8 mouse cellular contexts compared by ENCODE assay signal in genomic region chr3:88532299-88532674, GRCm38 (mm10). TPM values are rescaled to one million over a fixed set of nuclear protein-coding genes. Genes with fewer than 3 reads are reported as not detected.
A peak's percentile ranks its signal among the peaks of the same experiment; 100 is the strongest.
DNase-seq lines count a peak whose midpoint lies in the region; ATAC-seq and TF ChIP-seq lines count a peak whose summit lies in the region.

Mex3a (plus strand) TSS chr3:88532395.

- no peak for DNase-seq in heart, postnatal 25 days (ENCODE audit: low spot score)
- no peak for DNase-seq in liver, embryonic 13.5 days
- DNase-seq in spleen, postnatal 10 days (ENCODE audit: low spot score in 2 of 2): no peak
- DNase-seq in frontal cortex, adult 2 months (ENCODE audit: extremely low spot score in 1 of 2, low spot score in 1 of 2): no peak

- no peak for ATAC-seq in heart, embryonic 13.5 days (ENCODE audit: extremely low read depth, insufficient number of reproducible peaks, low FRiP score, low TSS enrichment)
- ATAC-seq in forebrain, embryonic 12.5 days (ENCODE audit: low FRiP score): no peak
- no peak for ATAC-seq in liver, embryonic 13.5 days (ENCODE audit: low read depth)
- no peak for ATAC-seq in monocyte, adult 5-6 weeks (replicated peaks; ENCODE audit: insufficient number of reproducible peaks, low FRiP score, low TSS enrichment, poor library complexity, severe bottlenecking)

- intact Hi-C loops in heart, postnatal 25 days (cut with DNase I): loop anchor here (2.0 kb wide), 1 partner anchor 21 kb away; the partner anchor contains the start of genes Lamtor2 and Ubqln4

- 1% methylated on average over 28 of the region's 31 CpGs for WGBS in heart, embryonic 13.5 days
- under 1% methylated on average over 21 of the region's 31 CpGs for WGBS in forebrain, embryonic 12.5 days
- WGBS in liver, embryonic 13.5 days (ENCODE audit: insufficient replicate concordance): 0% methylated on average over 12 of the region's 31 CpGs

- peak within 1 kb of the TSS; percentile 75 for H3K4me2 ChIP-seq in heart, embryonic 13.5 days
- peak within 1 kb of the TSS; percentile 93 for H3K4me2 ChIP-seq in forebrain, embryonic 12.5 days
- peak within 1 kb of the TSS; percentile 98 for H3K4me2 ChIP-seq in liver, embryonic 13.5 days

- H3K9ac ChIP-seq in heart, embryonic 13.5 days: peak within 1 kb of the TSS; percentile 98
- peak within 1 kb of the TSS; percentile 99 for H3K9ac ChIP-seq in forebrain, embryonic 12.5 days
- H3K9ac ChIP-seq in liver, embryonic 13.5 days: peak within 1 kb of the TSS; percentile 82

- no peak for TF ChIP-seq CTCF in E14TG2a.4 (conservative IDR thresholded peaks at IDR 0.05; ENCODE audit: low read length)

- H3K27me3 ChIP-seq in heart, embryonic 13.5 days (replicated peaks): no peaks in the 10 kb centered on the region
- no peaks in the 10 kb centered on the region for H3K27me3 ChIP-seq in E14TG2a.4 (ENCODE audit: insufficient read depth, low read length)
- no peaks in the 10 kb centered on the region for H3K27me3 ChIP-seq in forebrain, embryonic 12.5 days
- H3K27me3 ChIP-seq in liver, embryonic 13.5 days: peaks cover 16% of the 10 kb centered on the region

- H3K4me3 ChIP-seq in heart, embryonic 13.5 days: peak within 1 kb of the TSS; percentile 93
- peak within 1 kb of the TSS; percentile 92 for H3K4me3 ChIP-seq in E14TG2a.4 (replicated peaks; ENCODE audit: low read length)
- peak within 1 kb of the TSS; percentile 93 for H3K4me3 ChIP-seq in forebrain, embryonic 12.5 days (replicated peaks)
- H3K4me3 ChIP-seq in liver, embryonic 13.5 days (replicated peaks): peak within 1 kb of the TSS; percentile 76

- no peaks in the 10 kb centered on the region for H3K9me3 ChIP-seq in heart, embryonic 13.5 days
- H3K9me3 ChIP-seq in E14TG2a.4 (ENCODE audit: low read length): no peaks in the 10 kb centered on the region
- no peaks in the 10 kb centered on the region for H3K9me3 ChIP-seq in forebrain, embryonic 12.5 days
- no peaks in the 10 kb centered on the region for H3K9me3 ChIP-seq in liver, embryonic 13.5 days (replicated peaks)

- H3K36me3 ChIP-seq in heart, embryonic 13.5 days: peaks cover 18% of the 10 kb centered on the region
- H3K36me3 ChIP-seq in E14TG2a.4 (ENCODE audit: insufficient read depth, low read length): peaks cover 57% of the 10 kb centered on the region
- H3K36me3 ChIP-seq in forebrain, embryonic 12.5 days (replicated peaks): peaks cover 28% of the 10 kb centered on the region
- H3K36me3 ChIP-seq in liver, embryonic 13.5 days: no peaks in the 10 kb centered on the region

- H3K27ac ChIP-seq in heart, embryonic 13.5 days (replicated peaks): peak within 1 kb of the TSS; percentile 96
- H3K27ac ChIP-seq in forebrain, embryonic 12.5 days: peak within 1 kb of the TSS; percentile 99
- peak within 1 kb of the TSS; percentile 77 for H3K27ac ChIP-seq in liver, embryonic 13.5 days

- peaks cover 77% of the 10 kb centered on the region for H3K4me1 ChIP-seq in heart, embryonic 13.5 days
- H3K4me1 ChIP-seq in E14TG2a.4 (replicated peaks; ENCODE audit: low read depth, low read length): peaks cover 76% of the 10 kb centered on the region
- peaks cover 66% of the 10 kb centered on the region for H3K4me1 ChIP-seq in forebrain, embryonic 12.5 days
- H3K4me1 ChIP-seq in liver, embryonic 13.5 days (replicated peaks): peaks cover 90% of the 10 kb centered on the region

RNA-seq across cellular contexts. Expression of gene Mex3a, which starts in this region (rescaled TPM):
- 9.9 and 10.1 TPM in 2 replicates for polyA plus RNA-seq in heart, embryonic 13.5 days (2015; fragmentation: Nextera tagmentation; extraction: Ambion mirVana)
- under 1 TPM; 0.39 to 0.61 TPM for total RNA-seq in heart, postnatal 25 days (2021)
- 51.0 and 53.2 TPM in 2 replicates for polyA plus RNA-seq in forebrain, embryonic 12.5 days (2016; fragmentation: Nextera tagmentation; extraction: Ambion mirVana)
- 1.2 and 1.5 TPM in 2 replicates for polyA plus RNA-seq in liver, embryonic 13.5 days (2015; fragmentation: Nextera tagmentation; extraction: Ambion mirVana)
- total RNA-seq in monocyte, adult 5-6 weeks (2017): 0.19 to 0.39 TPM in 2 of 3 replicates, not detected in the other
- polyA plus RNA-seq in frontal cortex, adult 2 months (2012; rRNA removed): 4.5 and 4.7 TPM in 2 replicates
